Mouse (Mus musculus) liver (tissue): ENCODE measurements around the gene Prr13.

Experiments used
- DNase-seq: peaks from one replicate; pipeline ENCODE4 v3.0.0-alpha.2; 2020; ENCODE audit warnings: mixed read lengths

The Prr13 gene

GRCm38 (mm10) chr15:102458904-102459317 is at the start of gene Prr13:
Gene Prr13, plus strand, starts transcription at chr15:102459028.
- peak; percentile 93 for DNase-seq

- DNase-seq: no peak
Observed at GRCm38 (mm10) chr15:102409286-102409685, 49.5 kb upstream of the Prr13 start.

DNA sequence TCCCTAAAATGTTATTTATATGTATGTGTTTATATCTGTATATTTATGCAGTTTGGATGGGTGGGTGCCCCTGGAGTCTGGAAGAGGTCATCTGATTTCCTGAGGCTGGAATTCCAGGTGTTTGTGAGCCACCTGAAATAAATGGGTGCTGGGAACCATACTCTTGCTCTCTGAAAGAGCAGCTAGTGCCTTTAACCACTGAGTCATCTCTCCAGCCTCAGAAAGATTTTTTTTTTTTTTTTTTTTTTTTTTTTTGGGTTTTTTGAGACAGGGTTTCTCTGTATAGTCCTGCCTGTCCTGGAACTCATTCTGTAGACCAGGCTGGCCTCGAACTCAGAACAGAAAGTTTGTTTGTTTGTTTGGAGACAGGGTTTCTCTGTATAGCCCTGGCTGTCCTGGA is 47.8 kb upstream of the Prr13 start:
- no peak for DNase-seq

GRCm38 (mm10) chr15:102413687-102414086 is 45.1 kb upstream of the Prr13 start:
- DNase-seq: no peak

- DNase-seq: no peak
Observed at GRCm38 (mm10) chr15:102417524-102417923, 41.3 kb upstream of the Prr13 start.

- no peak for DNase-seq
Observed at GRCm38 (mm10) chr15:102420986-102421385, 37.8 kb upstream of the Prr13 start.

- DNase-seq: no peak
Observed at GRCm38 (mm10) chr15:102421437-102421836, 37.4 kb upstream of the Prr13 start.

- no peak for DNase-seq
Observed at GRCm38 (mm10) chr15:102423602-102424240, 35.1 kb upstream of the Prr13 start.

DNA sequence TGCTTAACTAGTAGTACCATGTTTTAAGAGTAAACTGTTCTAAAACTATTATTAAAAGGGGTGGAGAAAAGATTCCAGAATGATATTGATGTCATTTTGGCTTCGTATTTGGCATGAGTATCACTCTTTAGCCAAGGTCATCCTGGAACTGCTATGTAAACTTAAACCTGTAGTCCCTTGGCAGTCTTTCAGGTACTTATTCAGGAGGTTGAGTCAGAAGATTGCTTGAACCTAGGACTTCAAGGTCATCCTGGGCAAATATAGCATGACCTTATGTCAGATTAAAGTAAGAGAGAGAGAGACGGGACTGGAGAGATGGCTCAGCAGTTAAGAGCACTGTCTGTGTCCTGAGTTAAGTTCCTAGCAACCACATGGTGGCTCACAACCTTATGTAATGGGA is 34.2 kb upstream of the Prr13 start:
- DNase-seq: no peak

GRCm38 (mm10) chr15:102426963-102427362 is 31.9 kb upstream of the Prr13 start:
- no peak for DNase-seq

GRCm38 (mm10) chr15:102432046-102432445 is 26.8 kb upstream of the Prr13 start:
- DNase-seq: no peak

DNA sequence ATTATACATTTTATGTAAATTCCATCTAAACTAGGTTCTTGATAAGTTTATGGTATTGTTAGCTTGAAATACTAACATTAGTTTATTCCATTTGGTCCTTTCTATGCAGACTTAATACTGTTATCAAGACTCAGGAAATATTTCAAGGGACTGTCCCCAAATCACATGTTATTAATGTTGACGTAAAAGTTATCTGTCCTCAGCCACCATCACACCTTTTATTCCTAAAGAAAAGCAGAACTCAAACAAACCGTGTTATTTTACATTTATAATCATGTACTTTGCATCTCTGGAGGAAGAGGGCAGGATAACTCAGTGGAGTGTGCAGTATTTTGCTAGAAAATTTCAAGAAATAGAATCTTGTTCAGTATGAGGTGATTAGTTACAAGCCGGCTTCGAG is 25.7 kb upstream of the Prr13 start:
- DNase-seq: no peak

DNA sequence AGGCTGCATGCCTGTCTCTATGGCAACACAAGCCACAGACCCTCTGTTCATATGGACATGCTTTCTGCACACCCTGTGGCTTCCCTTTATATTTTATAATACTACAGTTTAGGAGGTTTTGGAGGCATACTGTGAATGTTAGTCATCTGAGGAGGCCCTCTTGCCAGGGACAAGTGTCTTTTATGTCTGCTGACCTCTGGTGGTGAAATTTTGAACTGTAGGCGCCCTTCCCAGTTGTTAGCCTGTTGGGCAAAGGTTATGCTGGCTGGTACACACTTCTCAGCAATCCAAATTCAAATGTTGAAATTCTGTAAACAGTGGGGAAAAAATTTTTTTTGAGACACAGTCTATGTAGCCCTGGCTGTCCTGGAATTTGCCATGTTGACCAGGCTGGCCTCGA is 16.3 kb upstream of the Prr13 start:
- peak; percentile 84 for DNase-seq

DNA sequence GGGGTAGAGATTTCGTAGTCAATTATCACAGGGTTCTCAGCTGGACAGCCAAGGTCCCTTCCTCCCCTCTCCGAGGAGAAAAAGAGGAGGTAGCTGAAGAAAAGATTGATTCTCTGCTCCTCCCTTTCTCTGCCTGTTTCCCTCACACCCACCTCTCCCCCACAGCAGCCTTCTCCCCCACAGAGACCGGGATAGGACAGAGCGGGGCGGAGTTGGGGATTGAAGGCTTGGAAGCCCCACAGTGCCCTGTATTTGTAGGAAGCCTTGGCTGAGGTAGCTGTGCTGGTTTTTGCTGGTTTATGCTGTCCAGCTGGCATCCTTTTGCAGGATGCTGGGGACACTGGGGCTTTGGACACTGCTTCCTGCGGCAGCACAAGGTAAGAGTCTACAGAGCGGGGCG is 13.7 kb upstream of the Prr13 start, which contains the start of gene Amhr2:
Amhr2 (plus strand) TSS at position 222 of the 400 bp plus-strand sequence.
- DNase-seq: no peak

- DNase-seq: no peak
Observed at GRCm38 (mm10) chr15:102446448-102446847, 12.4 kb upstream of the Prr13 start.

DNA sequence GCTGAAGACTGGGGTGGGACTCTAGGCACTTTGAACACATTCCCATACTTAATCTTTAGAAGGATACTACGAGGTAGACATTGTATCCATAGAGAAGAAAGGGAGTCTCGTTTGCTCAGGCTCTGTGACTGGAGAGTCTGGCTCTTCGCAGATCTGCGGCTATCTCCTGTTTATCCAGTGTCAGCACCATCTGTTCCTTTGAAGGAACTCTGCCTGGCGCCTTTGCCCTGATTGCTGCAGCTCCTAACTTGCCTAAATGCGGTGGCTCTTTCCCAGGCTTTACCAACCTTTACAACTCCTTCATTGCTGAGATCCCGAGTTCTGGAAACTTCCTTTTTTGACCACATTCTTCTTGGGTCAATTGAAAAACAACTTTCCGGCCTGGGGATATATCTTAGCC is 9.5 kb upstream of the Prr13 start:
- DNase-seq: no peak

- peak; percentile 24 for DNase-seq
Observed at GRCm38 (mm10) chr15:102450928-102451327, 7.9 kb upstream of the Prr13 start.

DNA sequence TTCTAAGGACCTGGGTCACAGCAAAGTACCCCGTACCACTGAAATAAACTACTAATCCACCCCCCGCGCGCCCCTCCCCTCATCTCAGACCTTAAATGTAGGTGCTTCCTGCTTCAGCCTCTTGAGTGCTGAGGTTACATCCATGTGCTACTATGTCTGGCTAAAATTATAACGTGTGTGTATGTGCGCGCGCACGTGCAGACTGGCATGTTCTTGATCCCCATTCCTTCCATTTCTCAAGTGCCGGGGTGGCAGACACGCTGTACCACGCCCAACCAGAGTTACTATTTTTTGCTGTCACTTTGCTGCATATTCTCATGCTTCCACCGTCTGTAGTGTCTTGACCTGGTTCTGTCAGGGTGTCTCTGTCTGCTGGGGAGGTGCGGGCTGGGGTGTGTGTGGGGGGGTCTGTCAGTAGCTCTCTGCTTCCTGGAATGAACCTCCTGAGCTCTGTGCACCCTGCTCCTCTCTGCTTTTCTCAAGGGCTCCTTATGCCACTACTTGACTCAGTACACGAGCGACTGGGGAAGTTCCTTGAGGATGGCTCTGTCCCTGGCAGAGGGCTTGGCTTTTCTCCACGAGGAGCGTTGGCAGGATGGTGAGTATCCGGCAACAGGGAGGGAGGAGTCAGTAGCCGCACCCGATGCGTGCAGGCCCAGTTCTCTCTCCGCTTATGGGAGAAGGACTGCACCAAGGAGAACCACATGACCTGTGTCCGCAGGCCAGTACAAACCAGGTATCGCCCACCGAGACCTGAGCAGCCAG is 7.0 kb upstream of the Prr13 start:
- no peak for DNase-seq

DNA sequence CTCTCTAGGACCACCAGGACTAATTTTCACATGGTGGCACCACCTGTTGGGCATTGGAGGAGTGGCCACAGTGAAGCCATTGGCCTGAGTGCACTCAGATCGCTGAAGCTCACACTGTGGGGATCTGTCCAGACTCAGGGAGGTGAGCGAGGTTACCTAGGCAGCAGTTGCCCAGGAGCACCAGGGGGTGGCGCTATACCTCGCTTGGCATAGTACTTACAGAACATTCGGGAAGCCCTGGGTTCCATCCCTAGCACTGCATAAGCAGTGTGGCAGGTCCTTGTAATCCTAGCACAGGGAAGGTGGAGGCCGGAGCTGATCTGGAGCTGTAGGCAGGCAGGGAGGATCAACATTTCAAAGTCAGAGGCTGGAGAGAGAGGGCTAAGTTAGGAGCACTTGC is 2.8 kb upstream of the Prr13 start:
- peak; percentile 59 for DNase-seq

DNA sequence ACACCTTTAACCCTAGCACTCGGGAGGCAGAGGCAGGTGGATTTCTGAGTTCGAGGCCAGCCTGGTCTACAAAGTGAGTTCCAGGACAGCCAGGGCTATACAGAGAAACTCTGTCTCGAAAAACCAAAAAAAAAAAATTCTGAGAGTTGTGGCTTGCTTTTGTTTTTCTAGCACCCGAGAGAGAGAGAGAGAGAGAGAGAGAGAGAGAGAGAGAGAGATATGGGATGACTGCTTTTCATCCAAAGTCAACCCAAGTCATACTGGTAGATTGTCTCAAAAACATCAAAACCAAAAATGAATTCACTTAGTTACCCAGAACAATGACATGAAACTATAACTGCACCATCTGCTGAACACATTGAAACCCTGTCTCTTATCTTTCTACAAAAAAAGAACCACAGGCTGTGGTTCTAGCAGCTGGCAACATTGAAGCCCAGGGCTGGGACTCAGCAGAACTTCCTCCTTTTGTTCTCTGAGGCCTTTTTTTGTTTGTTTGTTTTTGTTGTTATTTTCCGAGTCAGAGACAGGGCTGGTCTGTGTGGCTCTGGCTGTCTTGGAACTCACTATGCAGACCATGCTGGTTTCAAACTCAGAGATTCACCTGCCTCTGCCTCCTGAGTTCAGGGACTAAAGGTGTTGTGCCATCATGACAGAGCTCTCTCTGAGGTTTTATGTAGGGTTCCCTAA is 635 bp upstream of the Prr13 start:
- peak; percentile 7 for DNase-seq

DNA sequence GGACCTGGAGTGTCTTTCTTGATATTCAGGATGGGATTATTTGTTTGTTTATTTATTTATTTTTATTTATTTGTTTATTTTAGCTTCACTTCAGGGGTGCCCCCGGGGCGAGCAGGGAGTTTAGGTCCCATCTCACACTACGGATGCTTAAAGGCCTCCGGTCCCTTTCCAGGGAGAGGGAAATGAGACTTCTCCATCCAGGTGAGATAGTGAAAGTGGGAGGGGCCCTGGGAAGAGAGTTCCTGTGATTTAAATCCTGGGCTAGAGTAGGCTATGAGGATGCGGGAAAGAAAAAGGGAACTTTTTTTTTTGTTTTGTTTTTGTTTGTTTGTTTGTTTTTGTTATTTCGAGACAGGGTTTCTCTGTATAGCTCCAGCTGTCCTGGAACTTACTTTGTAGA is 553 bp downstream of the Prr13 start:
- peak; percentile 10 for DNase-seq

DNA sequence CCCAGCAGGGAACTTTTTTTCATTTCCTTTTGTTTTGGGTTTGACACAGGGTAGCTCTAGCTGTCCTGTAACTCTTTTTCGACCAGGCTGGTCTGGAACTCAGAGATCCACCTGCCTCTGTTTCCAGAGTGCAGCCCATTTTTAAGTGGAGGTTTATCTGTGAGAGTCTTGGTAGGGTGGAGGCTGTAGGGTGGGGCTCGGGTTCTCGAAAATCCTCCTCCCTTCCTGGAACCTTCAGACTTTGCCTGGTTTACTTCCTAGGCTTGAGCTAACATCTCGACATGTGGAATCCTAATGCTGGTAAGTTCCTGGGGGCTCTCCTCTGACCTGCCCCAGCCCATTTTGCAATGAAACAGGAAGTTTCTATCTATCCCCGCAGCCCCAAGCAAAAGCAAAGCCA is 1.0 kb downstream of the Prr13 start:
- DNase-seq: peak; percentile 78

DNA sequence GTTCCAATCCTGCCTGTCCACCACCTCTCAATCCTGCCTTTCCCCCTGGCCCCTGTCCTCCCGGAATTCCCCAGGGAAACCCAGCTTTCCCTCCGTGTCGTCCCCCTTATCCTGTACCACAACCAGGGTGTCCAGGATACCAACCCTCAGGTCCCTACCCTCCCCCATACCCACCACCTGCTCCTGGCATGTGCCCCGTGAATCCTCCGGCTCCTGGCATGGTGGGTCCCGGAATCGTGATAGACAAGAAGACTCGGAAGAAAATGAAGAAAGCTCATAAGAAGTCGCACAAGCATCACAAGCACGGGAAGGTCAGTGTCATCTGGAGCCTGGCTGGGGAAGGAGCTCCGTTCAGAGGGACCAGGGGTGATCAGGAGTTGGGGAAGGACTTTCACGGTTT is 1.6 kb downstream of the Prr13 start:
- DNase-seq: peak; percentile 6

DNA sequence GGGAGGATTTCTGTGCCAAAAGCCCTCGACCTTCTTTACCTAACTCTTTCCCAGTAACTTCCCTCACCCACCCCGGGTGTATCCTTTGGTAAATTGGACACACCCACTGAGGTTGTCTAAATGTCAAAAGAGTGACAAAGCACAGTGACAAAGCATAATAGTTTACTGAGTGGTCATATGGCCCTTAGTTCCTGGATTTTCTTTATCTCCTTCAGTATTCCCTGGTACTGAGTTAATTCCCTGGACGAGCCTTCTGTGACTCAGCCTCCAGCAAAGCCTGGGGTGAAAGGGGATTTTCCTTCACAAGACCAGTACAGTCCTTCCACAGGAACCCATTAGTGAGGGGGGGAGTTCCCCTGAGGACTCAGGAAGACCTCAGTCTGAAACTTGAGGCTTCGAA is 2.1 kb downstream of the Prr13 start:
- peak; percentile 55 for DNase-seq
